In genomic region chr3:145705317-145705716, GRCm38 (mm10) we compare ENCODE assay signal across 12 mouse cellular contexts. TPM values are rescaled to one million over a fixed set of nuclear protein-coding genes. Genes with fewer than 3 reads are reported as not detected.
DNase-seq lines count a peak whose midpoint lies in the region; ATAC-seq lines count a peak whose summit lies in the region.
"Had no signal": no experiment of that assay in that cellular context is flagged by ENCODE, and none has a peak within 500 bp of the region (broad histone marks: within the 10 kb centered on the region; RNA-seq: fewer than 3 reads in every experiment).

No protein-coding gene starts in this region.

- no peak overlapping the region for H3K9ac ChIP-seq in midbrain, embryonic 11.5 days (ENCODE audit: low read length)
- no peak overlapping the region for H3K9ac ChIP-seq in heart, embryonic 11.5 days (ENCODE audit: low read depth, low read length)
- H3K9ac ChIP-seq in stomach, embryonic 16.5 days (ENCODE audit: low read length): no peak overlapping the region
- H3K9ac ChIP-seq: liver, embryonic 13.5 days had no signal

- no peak overlapping the region for H3K4me3 ChIP-seq in midbrain, embryonic 11.5 days (ENCODE audit: low read depth, low read length)
- no peak overlapping the region for H3K4me3 ChIP-seq in midbrain, embryonic 10.5 days
- H3K4me3 ChIP-seq in heart, embryonic 11.5 days (ENCODE audit: low read depth, low read length): no peak overlapping the region
- H3K4me3 ChIP-seq in stomach, embryonic 16.5 days (replicated peaks; ENCODE audit: low read length): no peak overlapping the region
- H3K4me3 ChIP-seq: liver, embryonic 13.5 days had no signal

- no peaks in the 10 kb centered on the region for H3K9me3 ChIP-seq in midbrain, embryonic 11.5 days (ENCODE audit: control insufficient read depth, low read length)
- no peaks in the 10 kb centered on the region for H3K9me3 ChIP-seq in midbrain, embryonic 10.5 days (replicated peaks)
- no peaks in the 10 kb centered on the region for H3K9me3 ChIP-seq in heart, embryonic 11.5 days (replicated peaks; ENCODE audit: control insufficient read depth, low read length)
- no peaks in the 10 kb centered on the region for H3K9me3 ChIP-seq in stomach, embryonic 16.5 days (replicated peaks; ENCODE audit: control insufficient read depth, low read length)
- H3K9me3 ChIP-seq: liver, embryonic 13.5 days had no signal

- H3K4me1 ChIP-seq in midbrain, embryonic 11.5 days (ENCODE audit: control insufficient read depth, insufficient read depth, low read length): peaks cover 7% of the 10 kb centered on the region
- peaks cover 26% of the 10 kb centered on the region for H3K4me1 ChIP-seq in midbrain, embryonic 10.5 days
- peaks cover 34% of the 10 kb centered on the region for H3K4me1 ChIP-seq in heart, embryonic 11.5 days (ENCODE audit: control insufficient read depth, insufficient read depth, low read length)
- peaks cover 7% of the 10 kb centered on the region; the same call in 1 of the 2 replicates for H3K4me1 ChIP-seq in stomach, embryonic 16.5 days (ENCODE audit: control insufficient read depth, insufficient read depth, low read length)
- H3K4me1 ChIP-seq: liver, embryonic 13.5 days had no signal

- H3K27me3 ChIP-seq in midbrain, embryonic 11.5 days (ENCODE audit: control insufficient read depth, insufficient read depth, low read length): no peaks in the 10 kb centered on the region
- peaks cover 5% of the 10 kb centered on the region; the same call in 1 of the 2 replicates for H3K27me3 ChIP-seq in midbrain, embryonic 10.5 days (ENCODE audit: low read depth, poor library complexity, severe bottlenecking)
- H3K27me3 ChIP-seq in heart, embryonic 11.5 days (ENCODE audit: control insufficient read depth, insufficient read depth, low read length): no peaks in the 10 kb centered on the region
- H3K27me3 ChIP-seq in stomach, embryonic 16.5 days (ENCODE audit: control insufficient read depth, insufficient read depth, low read length): no peaks in the 10 kb centered on the region
- H3K27me3 ChIP-seq: liver, embryonic 13.5 days had no signal

- no peak overlapping the region for H3K4me2 ChIP-seq in midbrain, embryonic 11.5 days
- H3K4me2 ChIP-seq in heart, embryonic 11.5 days: no peak overlapping the region
- H3K4me2 ChIP-seq in stomach, embryonic 16.5 days (ENCODE audit: low read depth, low read length): no peak overlapping the region
- H3K4me2 ChIP-seq: liver, embryonic 13.5 days had no signal

- H3K36me3 ChIP-seq in midbrain, embryonic 11.5 days (ENCODE audit: control insufficient read depth, insufficient read depth, low read length): no peaks in the 10 kb centered on the region
- no peaks in the 10 kb centered on the region for H3K36me3 ChIP-seq in midbrain, embryonic 10.5 days
- H3K36me3 ChIP-seq in heart, embryonic 11.5 days (ENCODE audit: control insufficient read depth, insufficient read depth, low read length): no peaks in the 10 kb centered on the region
- H3K36me3 ChIP-seq in stomach, embryonic 16.5 days (ENCODE audit: control insufficient read depth, insufficient read depth, low read length): no peaks in the 10 kb centered on the region
- H3K36me3 ChIP-seq: liver, embryonic 13.5 days had no signal

- DNase-seq in frontal cortex, postnatal 10 days (ENCODE audit: low spot score in 2 of 2): no peak
- DNase-seq in midbrain, embryonic 11.5 days (ENCODE audit: low spot score, missing footprints): peak; percentile 49
- DNase-seq in midbrain, embryonic 10.5 days (ENCODE audit: low spot score): no peak
- no peak for DNase-seq in thymus, postnatal 36 days
- DNase-seq: adrenal gland, postnatal 25 days; cerebellum, adult 11 months; kidney, postnatal 36 days; liver, embryonic 13.5 days had no signal

- no peak overlapping the region for H3K27ac ChIP-seq in midbrain, embryonic 11.5 days (ENCODE audit: low read depth, low read length)
- H3K27ac ChIP-seq in midbrain, embryonic 10.5 days (replicated peaks): no peak overlapping the region
- peak overlapping the region; percentile 94 for H3K27ac ChIP-seq in heart, embryonic 11.5 days (ENCODE audit: low read depth, low read length)
- H3K27ac ChIP-seq in stomach, embryonic 16.5 days (ENCODE audit: low read length): no peak overlapping the region
- H3K27ac ChIP-seq: liver, embryonic 13.5 days had no signal

- peak; percentile 89 for ATAC-seq in frontal cortex, adult (ENCODE audit: low TSS enrichment)
- no peak for ATAC-seq in midbrain, embryonic 11.5 days (ENCODE audit: low FRiP score)
- ATAC-seq in heart, embryonic 11.5 days (replicated peaks; ENCODE audit: insufficient number of reproducible peaks, low FRiP score, low TSS enrichment): peak; percentile 48
- ATAC-seq in stomach, embryonic 16.5 days (ENCODE audit: insufficient read depth, low FRiP score): 0 out of 2 replicates have a peak, but pooled peaks have one; percentile 41
- ATAC-seq in inflammation-experienced regulatory T-cells, adult 6 months: no peak

- 84% methylated on average over 5 of the region's 5 CpGs for WGBS in midbrain, embryonic 11.5 days
- 80% methylated on average over 5 of the region's 5 CpGs for WGBS in midbrain, embryonic 10.5 days
- 30% methylated on average over 5 of the region's 5 CpGs for WGBS in heart, embryonic 11.5 days (ENCODE audit: insufficient replicate concordance)
- 64% methylated on average over 5 of the region's 5 CpGs for WGBS in stomach, embryonic 16.5 days

RNA-seq across cellular contexts. Expression of gene Ddah1, which starts 53.2 kb away (rescaled TPM):
- polyA plus RNA-seq in midbrain, embryonic 11.5 days (2014; fragmentation: Nextera tagmentation; extraction: Ambion mirVana): 26.3 and 26.8 TPM in 2 replicates
- polyA plus RNA-seq in midbrain, embryonic 10.5 days (2016; fragmentation: Nextera tagmentation; extraction: Ambion mirVana): 24.0 and 26.5 TPM in 2 replicates
- polyA plus RNA-seq in heart, embryonic 11.5 days (2014; fragmentation: Nextera tagmentation; extraction: Ambion mirVana): 42.4 and 44.6 TPM in 2 replicates
- 12.0 and 17.7 TPM in 2 replicates for polyA plus RNA-seq in stomach, embryonic 16.5 days (2015; fragmentation: Nextera tagmentation; extraction: Ambion mirVana)
- under 1 TPM in 1 of 3 experiments, not detected in 2; 0.15 TPM for polyA plus RNA-seq in inflammation-experienced regulatory T-cells, adult 6 months (2017; shearing (Covaris generic))

RNA-seq across cellular contexts. Expression of gene Ccn1, which starts 55.5 kb away (rescaled TPM):
- polyA plus RNA-seq in midbrain, embryonic 11.5 days (2014; fragmentation: Nextera tagmentation; extraction: Ambion mirVana): 14.1 and 15.7 TPM in 2 replicates
- 32.5 and 36.2 TPM in 2 replicates for polyA plus RNA-seq in midbrain, embryonic 10.5 days (2016; fragmentation: Nextera tagmentation; extraction: Ambion mirVana)
- polyA plus RNA-seq in heart, embryonic 11.5 days (2014; fragmentation: Nextera tagmentation; extraction: Ambion mirVana): 55.6 and 61.9 TPM in 2 replicates
- 50.4 and 52.6 TPM in 2 replicates for polyA plus RNA-seq in stomach, embryonic 16.5 days (2015; fragmentation: Nextera tagmentation; extraction: Ambion mirVana)
- polyA plus RNA-seq in inflammation-experienced regulatory T-cells, adult 6 months (2017; shearing (Covaris generic)): not detected

Comparison
In these comparisons a context has a peak if more than half of its experiments do, and no peak if none do; other contexts are left out.
1. ATAC-seq: peak in frontal cortex, adult (single experiment), heart, embryonic 11.5 days (single experiment) and stomach, embryonic 16.5 days (single experiment); none in midbrain, embryonic 11.5 days (single experiment) and inflammation-experienced regulatory T-cells, adult 6 months (single experiment).
2. RNA of gene Ddah1, which starts 53.2 kb away (polyA plus RNA-seq): 42.4 to 44.6 TPM in heart, embryonic 11.5 days, 26.3 to 26.8 TPM in midbrain, embryonic 11.5 days, 24.0 to 26.5 TPM in midbrain, embryonic 10.5 days and 12.0 to 17.7 TPM in stomach, embryonic 16.5 days; 0.15 TPM in inflammation-experienced regulatory T-cells, adult 6 months; every median in the first group is over 10 times any median in the second.
3. RNA of gene Ccn1, which starts 55.5 kb away (polyA plus RNA-seq): 55.6 to 61.9 TPM in heart, embryonic 11.5 days, 50.4 to 52.6 TPM in stomach, embryonic 16.5 days, 32.5 to 36.2 TPM in midbrain, embryonic 10.5 days and 14.1 to 15.7 TPM in midbrain, embryonic 11.5 days; not detected in inflammation-experienced regulatory T-cells, adult 6 months; every median in the first group is over 10 times any median in the second.